Mouse (Mus musculus): ENCODE results near the gene Dnajc5. TPM values are rescaled to one million over a fixed set of nuclear protein-coding genes. Genes with fewer than 3 reads are reported as not detected.
A peak's percentile ranks its signal among the peaks of the same experiment; 100 is the strongest.

Dnajc5 gene
- total RNA-seq, 1 experiment = 67.2 TPM

GRCm38 (mm10) chr2:181596221-181596960, 76.1 kb downstream of the Dnajc5 start:
- TF ChIP-seq ZNF384 (IDR thresholded peaks at IDR 0.05; ENCODE audit: low read depth, low read length) (no peak), HCFC1 (IDR thresholded peaks at IDR 0.05; ENCODE audit: borderline replicate concordance, insufficient read depth, low read length) (no peak), MAFK (IDR thresholded peaks at IDR 0.05; ENCODE audit: insufficient read depth, low read depth, low read length) (no peak), ZC3H11A (IDR thresholded peaks at IDR 0.05; ENCODE audit: borderline replicate concordance, low read depth, low read length) (no peak), CHD2 (IDR thresholded peaks at IDR 0.05; ENCODE audit: low read depth, low read length) (no peak)
- Histone ChIP-seq H3K4me1 (ENCODE audit: control insufficient read depth in 2 of 2, insufficient read depth in 2 of 2, low read length in 2 of 2, poor library complexity in 1 of 2) (peaks cover 4 to 8% of the 10 kb centered on the region in 2 experiments; a peak in 2 of 4 replicates), H3K27ac (ENCODE audit: insufficient read depth, low read depth, low read length, poor library complexity, severe bottlenecking) (no peak overlapping the region), H3K9me3 (ENCODE audit: control insufficient read depth, insufficient read depth, low read depth, low read length) (no peaks in the 10 kb centered on the region), H3K36me3 (ENCODE audit: control insufficient read depth, insufficient read depth, low read length, poor library complexity, severe bottlenecking) (no peaks in the 10 kb centered on the region), H3K4me3 (ENCODE audit: insufficient read depth in 1 of 2, low read depth in 1 of 2, low read length in 2 of 2, poor library complexity in 1 of 2, severe bottlenecking in 1 of 2) (no peak overlapping the region), H3K9ac (ENCODE audit: insufficient read depth, low read depth, low read length, poor library complexity, severe bottlenecking) (no peak overlapping the region)
- in situ Hi-C loops (cut with MboI; ENCODE audit: low sequenced_read_pairs in 2 of 2, unreplicated experiment in 2 of 2) = no loop called here
- DNase-seq (ENCODE audit: low read depth, low spot score) = no peak

GRCm38 (mm10) chr2:181597378-181598061, 77.2 kb downstream of the Dnajc5 start:
- H3K27ac ChIP-seq (ENCODE audit: insufficient read depth, low read depth, low read length, poor library complexity, severe bottlenecking) = no peak overlapping the region
- TF ChIP-seq CHD2 (IDR thresholded peaks at IDR 0.05; ENCODE audit: low read depth, low read length) = no peak
- no peak for TF ChIP-seq MAFK (IDR thresholded peaks at IDR 0.05; ENCODE audit: insufficient read depth, low read depth, low read length)
- no peak for TF ChIP-seq HCFC1 (IDR thresholded peaks at IDR 0.05; ENCODE audit: borderline replicate concordance, insufficient read depth, low read length)
- TF ChIP-seq ZNF384 (IDR thresholded peaks at IDR 0.05; ENCODE audit: low read depth, low read length) = peak; percentile 95
- TF ChIP-seq ZC3H11A (IDR thresholded peaks at IDR 0.05; ENCODE audit: borderline replicate concordance, low read depth, low read length) = no peak
- H3K36me3 ChIP-seq (ENCODE audit: control insufficient read depth, insufficient read depth, low read length, poor library complexity, severe bottlenecking) = no peaks in the 10 kb centered on the region
- no peak overlapping the region for H3K4me3 ChIP-seq (ENCODE audit: insufficient read depth in 1 of 2, low read depth in 1 of 2, low read length in 2 of 2, poor library complexity in 1 of 2, severe bottlenecking in 1 of 2)
- in situ Hi-C loops (cut with MboI; ENCODE audit: low sequenced_read_pairs in 2 of 2, unreplicated experiment in 2 of 2) = no loop called here
- no peaks in the 10 kb centered on the region for H3K9me3 ChIP-seq (ENCODE audit: control insufficient read depth, insufficient read depth, low read depth, low read length)
- H3K9ac ChIP-seq (ENCODE audit: insufficient read depth, low read depth, low read length, poor library complexity, severe bottlenecking) = no peak overlapping the region
- no peak for DNase-seq (ENCODE audit: low read depth, low spot score)
- H3K4me1 ChIP-seq (ENCODE audit: control insufficient read depth in 2 of 2, insufficient read depth in 2 of 2, low read length in 2 of 2, poor library complexity in 1 of 2) = peaks cover 4 to 6% of the 10 kb centered on the region in 2 experiments; a peak in 2 of 4 replicates

GRCm38 (mm10) chr2:181598454-181599351, 78.4 kb downstream of the Dnajc5 start, which contains the start of gene Samd10:
Gene Samd10 (minus strand): TSS chr2:181599212.
- H3K4me3 ChIP-seq (ENCODE audit: insufficient read depth in 1 of 2, low read depth in 1 of 2, low read length in 2 of 2, poor library complexity in 1 of 2, severe bottlenecking in 1 of 2) = peak within 1 kb of the TSS; percentile 90 to 91
- no peaks in the 10 kb centered on the region for H3K9me3 ChIP-seq (ENCODE audit: control insufficient read depth, insufficient read depth, low read depth, low read length)
- peak within 1 kb of the TSS; percentile 83 for H3K9ac ChIP-seq (ENCODE audit: insufficient read depth, low read depth, low read length, poor library complexity, severe bottlenecking)
- no peak for TF ChIP-seq ZNF384 (IDR thresholded peaks at IDR 0.05; ENCODE audit: low read depth, low read length)
- no peak for TF ChIP-seq ZC3H11A (IDR thresholded peaks at IDR 0.05; ENCODE audit: borderline replicate concordance, low read depth, low read length)
- no peak for TF ChIP-seq MAFK (IDR thresholded peaks at IDR 0.05; ENCODE audit: insufficient read depth, low read depth, low read length)
- TF ChIP-seq CHD2 (IDR thresholded peaks at IDR 0.05; ENCODE audit: low read depth, low read length) = no peak
- no peak for TF ChIP-seq HCFC1 (IDR thresholded peaks at IDR 0.05; ENCODE audit: borderline replicate concordance, insufficient read depth, low read length)
- H3K27ac ChIP-seq (ENCODE audit: insufficient read depth, low read depth, low read length, poor library complexity, severe bottlenecking) = no peak within 1 kb of the TSS
- DNase-seq (ENCODE audit: low read depth, low spot score) = no peak
- in situ Hi-C loops (cut with MboI; ENCODE audit: low sequenced_read_pairs in 2 of 2, unreplicated experiment in 2 of 2) = no loop called here
- no peaks in the 10 kb centered on the region for H3K36me3 ChIP-seq (ENCODE audit: control insufficient read depth, insufficient read depth, low read length, poor library complexity, severe bottlenecking)
- H3K4me1 ChIP-seq (ENCODE audit: control insufficient read depth in 2 of 2, insufficient read depth in 2 of 2, low read length in 2 of 2, poor library complexity in 1 of 2) = peaks cover 4 to 6% of the 10 kb centered on the region in 2 experiments; a peak in 2 of 4 replicates

GRCm38 (mm10) chr2:181600226-181600758, 80.0 kb downstream of the Dnajc5 start:
- in situ Hi-C loops (cut with MboI; ENCODE audit: low sequenced_read_pairs in 2 of 2, unreplicated experiment in 2 of 2) = no loop called here
- peak overlapping the region; percentile 80 for H3K9ac ChIP-seq (ENCODE audit: insufficient read depth, low read depth, low read length, poor library complexity, severe bottlenecking)
- no peak overlapping the region for H3K27ac ChIP-seq (ENCODE audit: insufficient read depth, low read depth, low read length, poor library complexity, severe bottlenecking)
- peak overlapping the region; percentile 81 to 98 for H3K4me3 ChIP-seq (ENCODE audit: insufficient read depth in 1 of 2, low read depth in 1 of 2, low read length in 2 of 2, poor library complexity in 1 of 2, severe bottlenecking in 1 of 2)
- no peak for TF ChIP-seq HCFC1 (IDR thresholded peaks at IDR 0.05; ENCODE audit: borderline replicate concordance, insufficient read depth, low read length)
- no peak for TF ChIP-seq ZNF384 (IDR thresholded peaks at IDR 0.05; ENCODE audit: low read depth, low read length)
- no peak for TF ChIP-seq CHD2 (IDR thresholded peaks at IDR 0.05; ENCODE audit: low read depth, low read length)
- DNase-seq (ENCODE audit: low read depth, low spot score) = no peak
- H3K4me1 ChIP-seq (ENCODE audit: control insufficient read depth in 2 of 2, insufficient read depth in 2 of 2, low read length in 2 of 2, poor library complexity in 1 of 2) = peaks cover 4 to 6% of the 10 kb centered on the region in 2 experiments; a peak in 2 of 4 replicates
- H3K9me3 ChIP-seq (ENCODE audit: control insufficient read depth, insufficient read depth, low read depth, low read length) = no peaks in the 10 kb centered on the region
- H3K36me3 ChIP-seq (ENCODE audit: control insufficient read depth, insufficient read depth, low read length, poor library complexity, severe bottlenecking) = no peaks in the 10 kb centered on the region
